Mouse (Mus musculus): Measurements from ENCODE around the gene Nr1d1.

- no peak for TF ChIP-seq CTCF (IDR thresholded peaks at IDR 0.05; ENCODE audit: insufficient read depth, low read depth, low read length)
- TF ChIP-seq POLR2A (IDR thresholded peaks at IDR 0.05; ENCODE audit: insufficient read depth, low read depth, low read length) = no peak
Observed at GRCm38 (mm10) chr11:98810686-98811085, 35.6 kb upstream of the Nr1d1 start.
